Mouse (Mus musculus): ENCODE data around the gene Vrk1.

Gene Vrk1

GRCm38 (mm10) chr12:106123276-106123675 is 113.2 kb downstream of the Vrk1 start:
- no peak for DNase-seq (ENCODE audit: low read depth, low spot score)

- no peak for DNase-seq (ENCODE audit: low read depth, low spot score)
Measured at GRCm38 (mm10) chr12:106124581-106124980, 114.6 kb downstream of the Vrk1 start.
